Mouse (Mus musculus): ENCODE results near the gene 1700067P10Rik. TPM values are rescaled to one million over a fixed set of nuclear protein-coding genes. Genes with fewer than 3 reads are reported as not detected.

1700067P10Rik gene
- polyA plus RNA-seq, 1 experiment = not detected

GRCm38 (mm10) chr17:48096321-48096720, 7.2 kb downstream of the 1700067P10Rik start:
- Histone ChIP-seq H3K79me2 (ENCODE audit: control insufficient read depth, insufficient read depth) (no peaks in the 10 kb centered on the region), H3K36me3 (ENCODE audit: control insufficient read depth, insufficient read depth) (no peaks in the 10 kb centered on the region), H3K4me2 (ENCODE audit: low read depth) (no peak overlapping the region), H3ac (ENCODE audit: control insufficient read depth, insufficient read length) (no peak overlapping the region), H3K4me3 (no peak overlapping the region), H3K27me3 (ENCODE audit: control insufficient read depth, insufficient read depth, insufficient read length) (peaks cover 57% of the 10 kb centered on the region)
- TF ChIP-seq POLR2AphosphoS2 (IDR thresholded peaks at IDR 0.05; ENCODE audit: insufficient read length, low read depth) = no peak
- TF ChIP-seq TCF3 (IDR thresholded peaks at IDR 0.05; ENCODE audit: insufficient read length, low read depth) = no peak
- no peak for TF ChIP-seq MAX (IDR thresholded peaks at IDR 0.05; ENCODE audit: low read depth)
- no peak for TF ChIP-seq REST (IDR thresholded peaks at IDR 0.05; ENCODE audit: insufficient read depth, insufficient read length)

GRCm38 (mm10) chr17:48097011-48097742, 8.1 kb downstream of the 1700067P10Rik start:
- H3K27me3 ChIP-seq (ENCODE audit: control insufficient read depth, insufficient read depth, insufficient read length) = peaks cover 57% of the 10 kb centered on the region
- H3K36me3 ChIP-seq (ENCODE audit: control insufficient read depth, insufficient read depth) = no peaks in the 10 kb centered on the region
- H3ac ChIP-seq (ENCODE audit: control insufficient read depth, insufficient read length) = no peak overlapping the region
- H3K4me2 ChIP-seq (ENCODE audit: low read depth) = no peak overlapping the region
- TF ChIP-seq SRF (IDR thresholded peaks at IDR 0.05; ENCODE audit: control insufficient read depth, insufficient read length, low read depth) (no peak), USF1 (IDR thresholded peaks at IDR 0.05; ENCODE audit: low read depth) (no peak), CEBPB (IDR thresholded peaks at IDR 0.05; ENCODE audit: insufficient read depth, poor library complexity, severe bottlenecking) (no peak)
- no peak overlapping the region for H3K4me3 ChIP-seq
- no peaks in the 10 kb centered on the region for H3K79me2 ChIP-seq (ENCODE audit: control insufficient read depth, insufficient read depth)

- H3K27me3 ChIP-seq (ENCODE audit: control insufficient read depth, insufficient read depth, insufficient read length) = peaks cover 64% of the 10 kb centered on the region
- H3K79me2 ChIP-seq (ENCODE audit: control insufficient read depth, insufficient read depth) = no peaks in the 10 kb centered on the region
Measured at GRCm38 (mm10) chr17:48097743-48098527, 8.8 kb downstream of the 1700067P10Rik start.

GRCm38 (mm10) chr17:48098528-48098890, 9.4 kb downstream of the 1700067P10Rik start:
- H3K79me2 ChIP-seq (ENCODE audit: control insufficient read depth, insufficient read depth) = no peaks in the 10 kb centered on the region
- no peaks in the 10 kb centered on the region for H3K36me3 ChIP-seq (ENCODE audit: control insufficient read depth, insufficient read depth)
- peaks cover 68% of the 10 kb centered on the region for H3K27me3 ChIP-seq (ENCODE audit: control insufficient read depth, insufficient read depth, insufficient read length)
- no peak overlapping the region for H3K4me3 ChIP-seq
- no peak overlapping the region for H3ac ChIP-seq (ENCODE audit: control insufficient read depth, insufficient read length)
- no peak for TF ChIP-seq REST (IDR thresholded peaks at IDR 0.05; ENCODE audit: insufficient read depth, insufficient read length)
- no peak for TF ChIP-seq SRF (IDR thresholded peaks at IDR 0.05; ENCODE audit: control insufficient read depth, insufficient read length, low read depth)
- no peak for TF ChIP-seq POLR2AphosphoS2 (IDR thresholded peaks at IDR 0.05; ENCODE audit: insufficient read length, low read depth)
- TF ChIP-seq E2F4 (IDR thresholded peaks at IDR 0.05; ENCODE audit: insufficient read depth) = no peak
- no peak for TF ChIP-seq POLR2A (IDR thresholded peaks at IDR 0.05; ENCODE audit: insufficient read length, low read depth)
- TF ChIP-seq CEBPB (IDR thresholded peaks at IDR 0.05; ENCODE audit: insufficient read depth, poor library complexity, severe bottlenecking) = no peak
- no peak for TF ChIP-seq MYOD1 (IDR thresholded peaks at IDR 0.05; ENCODE audit: control insufficient read depth in 1 of 3, insufficient read length in 2 of 3, low read depth in 2 of 3)
- TF ChIP-seq MAX (IDR thresholded peaks at IDR 0.05; ENCODE audit: low read depth) = no peak
- TF ChIP-seq TCF3 (IDR thresholded peaks at IDR 0.05; ENCODE audit: insufficient read length, low read depth) = no peak
- TF ChIP-seq USF1 (IDR thresholded peaks at IDR 0.05; ENCODE audit: low read depth) = no peak
- no peak for TF ChIP-seq TCF12 (IDR thresholded peaks at IDR 0.05; ENCODE audit: insufficient read depth, poor library complexity, severe bottlenecking)
- TF ChIP-seq MYOG (IDR thresholded peaks at IDR 0.05; ENCODE audit: control insufficient read depth in 1 of 3, insufficient read depth in 1 of 3, insufficient read length in 2 of 3, low read depth in 2 of 3) = no peak
- peak overlapping the region; percentile 30 for H3K4me2 ChIP-seq (ENCODE audit: low read depth)

More at GRCm38 (mm10) chr17:48097743-48098527, 8.8 kb downstream of the 1700067P10Rik start:
- Histone ChIP-seq H3K36me3 (ENCODE audit: control insufficient read depth, insufficient read depth) (no peaks in the 10 kb centered on the region), H3ac (ENCODE audit: control insufficient read depth, insufficient read length) (no peak overlapping the region), H3K4me3 (no peak overlapping the region), H3K4me2 (ENCODE audit: low read depth) (peak overlapping the region; percentile 30)
- TF ChIP-seq MYOD1 (IDR thresholded peaks at IDR 0.05; ENCODE audit: control insufficient read depth in 1 of 3, insufficient read length in 2 of 3, low read depth in 2 of 3) = no peak
- TF ChIP-seq USF1 (IDR thresholded peaks at IDR 0.05; ENCODE audit: low read depth) = no peak

GRCm38 (mm10) chr17:48099312-48099711, 10.2 kb downstream of the 1700067P10Rik start:
- H3K4me3 ChIP-seq = no peak overlapping the region
- TF ChIP-seq CEBPB (IDR thresholded peaks at IDR 0.05; ENCODE audit: insufficient read depth, poor library complexity, severe bottlenecking) = no peak
- TF ChIP-seq POLR2A (IDR thresholded peaks at IDR 0.05; ENCODE audit: insufficient read length, low read depth) = no peak
- TF ChIP-seq POLR2AphosphoS2 (IDR thresholded peaks at IDR 0.05; ENCODE audit: insufficient read length, low read depth) = no peak
- peak overlapping the region; percentile 30 for H3K4me2 ChIP-seq (ENCODE audit: low read depth)
- no peaks in the 10 kb centered on the region for H3K79me2 ChIP-seq (ENCODE audit: control insufficient read depth, insufficient read depth)
- peaks cover 68% of the 10 kb centered on the region for H3K27me3 ChIP-seq (ENCODE audit: control insufficient read depth, insufficient read depth, insufficient read length)
- no peak overlapping the region for H3ac ChIP-seq (ENCODE audit: control insufficient read depth, insufficient read length)
- no peaks in the 10 kb centered on the region for H3K36me3 ChIP-seq (ENCODE audit: control insufficient read depth, insufficient read depth)

Data from myocyte (in vitro differentiated cells).